Mouse (Mus musculus) adrenal gland, postnatal 36 days (tissue): ENCODE measurements at regions not wholly inside any gene's neighbourhood (a gene's known extent, or its start where the extent isn't known, plus 50 kb on each side); places are given as distances from the start of the nearest gene placed in this dataset.

Experiments used
- DNase-seq, 2 experiments: peaks; one replicate each; pipeline ENCODE4 v3.0.0; 2021; ENCODE audit warnings: mixed read lengths in 1 of 2

GRCm38 (mm10) chr16:29991876-29992380 lies 72.3 kb upstream of the Hes1 start:
- DNase-seq: no peak

- peak in 1 of 2 experiments; percentile 21 for DNase-seq
Observed at GRCm38 (mm10) chr16:29993111-29993510, 71.1 kb upstream of the Hes1 start.

GRCm38 (mm10) chr16:29993535-29993934 lies 70.6 kb upstream of the Hes1 start:
- DNase-seq: no peak

GRCm38 (mm10) chr16:29996139-29997069 lies 67.8 kb upstream of the Hes1 start:
- DNase-seq: peak; percentile 37 to 53

- no peak for DNase-seq
Observed at GRCm38 (mm10) chr16:30000166-30000565, 64.0 kb upstream of the Hes1 start.

- peak in 1 of 2 experiments; percentile 12 for DNase-seq
Observed at GRCm38 (mm10) chr16:30005124-30005523, 59.1 kb upstream of the Hes1 start.

- no peak for DNase-seq
Observed at GRCm38 (mm10) chr16:30006826-30007225, 57.4 kb upstream of the Hes1 start.

- peak; percentile 90 to 93 for DNase-seq
Observed at GRCm38 (mm10) chr16:30008451-30009357, 55.5 kb upstream of the Hes1 start.

- peak in 1 of 2 experiments; percentile 18 for DNase-seq
Observed at GRCm38 (mm10) chr16:30009521-30010186, 54.5 kb upstream of the Hes1 start.

GRCm38 (mm10) chr16:30013123-30013522 lies 51.1 kb upstream of the Hes1 start:
- DNase-seq: peak in 1 of 2 experiments; percentile 12

- DNase-seq: no peak
Observed at GRCm38 (mm10) chr16:30013943-30014342, 50.2 kb upstream of the Hes1 start.
